Mouse (Mus musculus) kidney, adult 2 months (tissue): Measurements from ENCODE around the gene Lpcat1. TPM values are rescaled to one million over a fixed set of nuclear protein-coding genes. Genes with fewer than 3 reads are reported as not detected.

ENCODE experiments used
- DNase-seq: peaks from one replicate; pipeline ENCODE4 v3.0.0; 2021
- H3K27ac ChIP-seq: fragments of 200-500 bp; 2 replicates; pipeline ENCODE4 v1.5.1; 2012; ENCODE audit warnings: low read depth, low read length, control low read depth, inconsistent platforms; ENCODE audit not compliant: insufficient read depth
- H3K27me3 ChIP-seq: fragments of 200-500 bp; replicated peaks from 2 replicates; pipeline ENCODE4 v1.6.1; 2012; ENCODE audit warnings: mild to moderate bottlenecking, moderate library complexity, low read length, inconsistent platforms; ENCODE audit not compliant: control insufficient read depth, insufficient read depth
- H3K36me3 ChIP-seq: fragments of 200-500 bp; 2 replicates; pipeline ENCODE4 v1.6.1; 2012; ENCODE audit warnings: mild to moderate bottlenecking, moderate library complexity, low read length, inconsistent platforms; ENCODE audit not compliant: control insufficient read depth, insufficient read depth
- H3K4me1 ChIP-seq: fragments of 200-500 bp; 2 replicates; pipeline ENCODE4 v1.6.1; 2011; ENCODE audit warnings: low read length; ENCODE audit not compliant: control insufficient read depth, insufficient read depth
- H3K4me3 ChIP-seq: fragments of 200-500 bp; 2 replicates; pipeline ENCODE4 v1.5.1; 2011; ENCODE audit warnings: mild to moderate bottlenecking, low read depth, low read length, control low read depth; ENCODE audit not compliant: insufficient read depth
- CTCF ChIP-seq: fragments of 200-500 bp; conservative IDR thresholded peaks from 2 replicates; pipeline ENCODE4 v1.5.1; 2011; ENCODE audit warnings: low read depth, mild to moderate bottlenecking, control low read depth, low read length, moderate library complexity, mixed read lengths; ENCODE audit not compliant: insufficient read depth, insufficient read length
- POLR2A ChIP-seq: fragments of 200-500 bp; IDR thresholded peaks from one replicate; pipeline ENCODE4 v1.6.1; 2011; ENCODE audit warnings: low read depth, low read length, control low read depth
- WGBS: fragments of 180-500 bp; shearing (Covaris S2); methylation state at CpG from one replicate; pipeline ENCODE4 v1.1.7; 2018; 5-methylcytosine and 5-hydroxymethylcytosine counted together
- polyA plus RNA-seq: library from polyadenylated mRNA; depleted of rRNA; stranded (reverse); fragments of >200 nt; gene quantifications from 2 replicates; pipeline ENCODE4 v1.2.3, GENCODE M21; 2012; rRNA removed

Lpcat1 gene
- polyA plus RNA-seq, 1 experiment = 16.0 TPM

DNA sequence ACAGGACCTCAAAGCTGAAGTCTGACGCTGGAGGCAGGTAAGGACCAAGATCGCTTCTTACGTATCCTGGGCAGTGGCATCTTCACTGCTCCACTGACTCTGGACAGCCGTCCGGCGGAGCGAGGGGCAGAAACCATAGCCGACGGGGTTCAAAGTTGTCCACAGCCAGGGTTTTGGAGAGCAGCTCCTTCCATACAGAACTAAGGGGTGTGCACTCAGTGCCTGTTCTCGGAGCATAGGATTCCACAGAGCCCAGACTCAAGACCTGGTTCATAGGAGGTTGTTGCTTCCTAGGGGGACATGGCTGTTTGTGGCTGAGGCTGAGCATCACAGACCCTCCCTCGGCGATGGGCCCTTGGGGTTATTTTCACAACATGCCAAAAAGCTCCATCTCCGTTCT, 69.8 kb downstream of the Lpcat1 start:
- 13% methylated on average over 13 of the region's 13 CpGs for WGBS
- TF ChIP-seq POLR2A (no peak), CTCF (no peak)
- Histone ChIP-seq H3K4me1 (no peaks in the 10 kb centered on the region), H3K27me3 (no peaks in the 10 kb centered on the region), H3K4me3 (peak overlapping the region; percentile 25; the same call in 1 of the 2 replicates), H3K36me3 (no peaks in the 10 kb centered on the region), H3K27ac (no peak overlapping the region)
- DNase-seq = no peak

DNA sequence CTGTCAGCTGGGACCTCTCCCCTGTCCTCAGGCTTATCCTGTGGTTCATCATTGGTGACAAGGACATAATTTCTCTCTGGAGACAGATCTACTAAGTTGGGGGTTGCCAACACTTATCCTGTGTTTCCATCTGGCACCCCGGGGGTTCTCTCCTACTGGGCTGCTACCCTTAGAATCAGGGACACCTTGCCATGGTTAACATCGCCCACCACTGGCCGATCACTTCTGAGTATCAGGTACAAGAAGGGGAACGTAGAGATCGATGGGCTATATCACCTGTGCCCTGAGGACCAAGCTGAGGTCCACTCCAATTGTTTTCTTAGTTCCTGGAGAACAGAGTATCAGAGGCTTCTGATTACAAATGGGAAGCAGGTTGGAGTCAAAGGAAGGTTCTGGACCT, 97.2 kb downstream of the Lpcat1 start:
- 90% methylated on average over 5 of the region's 5 CpGs for WGBS
- TF ChIP-seq CTCF (no peak), POLR2A (no peak)
- no peak for DNase-seq
- H3K36me3 ChIP-seq = no peaks in the 10 kb centered on the region
- no peak overlapping the region for H3K4me3 ChIP-seq
- no peaks in the 10 kb centered on the region for H3K27me3 ChIP-seq
- H3K4me1 ChIP-seq = no peaks in the 10 kb centered on the region
- H3K27ac ChIP-seq = no peak overlapping the region

Other genes starting within 250 kb of the Lpcat1 start
- 0.16 and 0.26 TPM in 2 replicates for gene Irx4, start 206.7 kb upstream of the Lpcat1 start, polyA plus RNA-seq
- gene Mrpl36, start 138.7 kb upstream of the Lpcat1 start, polyA plus RNA-seq = 95.0 and 108 TPM in 2 replicates
- 191 and 319 TPM in 2 replicates for gene Ndufs6, start 138.7 kb upstream of the Lpcat1 start, polyA plus RNA-seq
- 0.05 and 0.06 TPM in 2 replicates for gene Slc6a3, start 69.5 kb downstream of the Lpcat1 start, polyA plus RNA-seq
- 174 and 185 TPM in 2 replicates for gene Clptm1l, start 136.8 kb downstream of the Lpcat1 start, polyA plus RNA-seq
- gene Tert, start 159.7 kb downstream of the Lpcat1 start, polyA plus RNA-seq = 6.4 and 7.4 TPM in 2 replicates
- gene Slc6a18, start 210.8 kb downstream of the Lpcat1 start, polyA plus RNA-seq = 438 and 863 TPM in 2 replicates
- gene Slc6a19, start 237.7 kb downstream of the Lpcat1 start, polyA plus RNA-seq = 884 and 1,011 TPM in 2 replicates